Mouse (Mus musculus): ENCODE data around the gene Ptpra. TPM values are rescaled to one million over a fixed set of nuclear protein-coding genes. Genes with fewer than 3 reads are reported as not detected.
"Not testable (repeated sequence)": the region's sequence is repeated elsewhere in the genome, so short reads cannot be mapped to it uniquely, and the experiment has no call there.

Gene Ptpra
- polyA plus RNA-seq, 1 experiment from 2014 or later: 104 TPM

GRCm38 (mm10) chr2:130472908-130473510 is 22.9 kb downstream of the Ptpra start:
- no peak overlapping the region for H3K4me2 ChIP-seq (replicated peaks)
- H3K4me1 ChIP-seq: peaks cover 16% of the 10 kb centered on the region
- no peak overlapping the region for H3K9ac ChIP-seq
- no peak overlapping the region for H3K4me3 ChIP-seq
- H3K27ac ChIP-seq: no peak overlapping the region
- peaks cover 1% of the 10 kb centered on the region; the same call in 1 of the 2 replicates for H3K9me3 ChIP-seq
- 67% methylated on average over 8 of the region's 8 CpGs for WGBS
- H3K36me3 ChIP-seq: peaks cover 6% of the 10 kb centered on the region; the same call in 1 of the 2 replicates
- ATAC-seq (ENCODE audit: low FRiP score, low read depth): no peak
- H3K27me3 ChIP-seq: no peaks in the 10 kb centered on the region

- 90% methylated on average over 11 of the region's 11 CpGs for WGBS
- Histone ChIP-seq H3K27me3 (no peaks in the 10 kb centered on the region), H3K9ac (no peak overlapping the region), H3K4me1 (no peaks in the 10 kb centered on the region), H3K27ac (no peak overlapping the region), H3K36me3 (peaks cover 11% of the 10 kb centered on the region; the same call in 1 of the 2 replicates), H3K9me3 (peaks cover 20% of the 10 kb centered on the region; the same call in 1 of the 2 replicates), H3K4me3 (no peak overlapping the region), H3K4me2 (replicated peaks) (no peak overlapping the region)
- no peak for ATAC-seq (ENCODE audit: low FRiP score, low read depth)
Observed at GRCm38 (mm10) chr2:130475764-130476163, 25.7 kb downstream of the Ptpra start.

- Histone ChIP-seq H3K4me1 (no peaks in the 10 kb centered on the region), H3K9ac (no peak overlapping the region), H3K36me3 (peaks cover 11% of the 10 kb centered on the region; the same call in 1 of the 2 replicates), H3K9me3 (peaks cover 20% of the 10 kb centered on the region; the same call in 1 of the 2 replicates), H3K27ac (no peak overlapping the region), H3K4me3 (no peak overlapping the region), H3K4me2 (replicated peaks) (no peak overlapping the region), H3K27me3 (no peaks in the 10 kb centered on the region)
- 65% methylated on average over 6 of the region's 6 CpGs for WGBS
- no peak for ATAC-seq (ENCODE audit: low FRiP score, low read depth)
Observed at GRCm38 (mm10) chr2:130476666-130477297, 26.7 kb downstream of the Ptpra start.

- Histone ChIP-seq H3K4me3 (no peak overlapping the region), H3K4me1 (no peaks in the 10 kb centered on the region), H3K9me3 (peaks cover 20% of the 10 kb centered on the region; the same call in 1 of the 2 replicates), H3K4me2 (replicated peaks) (no peak overlapping the region), H3K27ac (no peak overlapping the region), H3K9ac (no peak overlapping the region), H3K27me3 (no peaks in the 10 kb centered on the region), H3K36me3 (peaks cover 11% of the 10 kb centered on the region; the same call in 1 of the 2 replicates)
- ATAC-seq (ENCODE audit: low FRiP score, low read depth): no peak
- 93% methylated on average over 4 of the region's 4 CpGs for WGBS
Observed at GRCm38 (mm10) chr2:130482177-130482576, 32.1 kb downstream of the Ptpra start.

GRCm38 (mm10) chr2:130482700-130483099 is 32.6 kb downstream of the Ptpra start:
- H3K9ac ChIP-seq: no peak overlapping the region
- peaks cover 20% of the 10 kb centered on the region; the same call in 1 of the 2 replicates for H3K9me3 ChIP-seq
- no peak for ATAC-seq (ENCODE audit: low FRiP score, low read depth)
- no peak overlapping the region for H3K27ac ChIP-seq
- no peak overlapping the region for H3K4me3 ChIP-seq
- H3K36me3 ChIP-seq: peaks cover 8% of the 10 kb centered on the region; the same call in 1 of the 2 replicates
- WGBS: 84% methylated on average over 3 of the region's 3 CpGs
- H3K27me3 ChIP-seq: no peaks in the 10 kb centered on the region
- H3K4me1 ChIP-seq: no peaks in the 10 kb centered on the region
- no peak overlapping the region for H3K4me2 ChIP-seq (replicated peaks)

GRCm38 (mm10) chr2:130484206-130484605 is 34.1 kb downstream of the Ptpra start:
- Histone ChIP-seq H3K9me3 (peaks cover 10% of the 10 kb centered on the region; the same call in 1 of the 2 replicates), H3K4me1 (no peaks in the 10 kb centered on the region), H3K9ac (no peak overlapping the region), H3K27me3 (no peaks in the 10 kb centered on the region), H3K4me3 (no peak overlapping the region), H3K36me3 (no peaks in the 10 kb centered on the region), H3K4me2 (replicated peaks) (no peak overlapping the region), H3K27ac (no peak overlapping the region)
- WGBS: 92% methylated on average over 1 of the region's 1 CpGs
- ATAC-seq (ENCODE audit: low FRiP score, low read depth): no peak

GRCm38 (mm10) chr2:130488002-130488401 is 37.9 kb downstream of the Ptpra start:
- no peak overlapping the region for H3K9ac ChIP-seq
- no peak overlapping the region for H3K4me3 ChIP-seq
- H3K4me1 ChIP-seq: peaks cover 12% of the 10 kb centered on the region
- ATAC-seq (ENCODE audit: low FRiP score, low read depth): no peak
- 81% methylated on average over 2 of the region's 2 CpGs for WGBS
- H3K27me3 ChIP-seq: no peaks in the 10 kb centered on the region
- H3K9me3 ChIP-seq: no peaks in the 10 kb centered on the region
- peaks cover 4% of the 10 kb centered on the region; the same call in 1 of the 2 replicates for H3K36me3 ChIP-seq
- no peak overlapping the region for H3K4me2 ChIP-seq (replicated peaks)
- no peak overlapping the region for H3K27ac ChIP-seq

GRCm38 (mm10) chr2:130488600-130488999 is 38.5 kb downstream of the Ptpra start:
- no peak for ATAC-seq (ENCODE audit: low FRiP score, low read depth)
- no peaks in the 10 kb centered on the region for H3K9me3 ChIP-seq
- peaks cover 12% of the 10 kb centered on the region for H3K4me1 ChIP-seq
- H3K36me3 ChIP-seq: peaks cover 4% of the 10 kb centered on the region; the same call in 1 of the 2 replicates
- 90% methylated on average over 4 of the region's 4 CpGs for WGBS
- no peaks in the 10 kb centered on the region for H3K27me3 ChIP-seq
- no peak overlapping the region for H3K9ac ChIP-seq
- H3K4me3 ChIP-seq: no peak overlapping the region
- H3K4me2 ChIP-seq (replicated peaks): no peak overlapping the region
- no peak overlapping the region for H3K27ac ChIP-seq

GRCm38 (mm10) chr2:130491162-130491561 is 41.1 kb downstream of the Ptpra start:
- no peak overlapping the region for H3K4me2 ChIP-seq (replicated peaks)
- no peak for ATAC-seq (ENCODE audit: low FRiP score, low read depth)
- no peaks in the 10 kb centered on the region for H3K9me3 ChIP-seq
- WGBS: 63% methylated on average over 4 of the region's 4 CpGs
- H3K36me3 ChIP-seq: peaks cover 4% of the 10 kb centered on the region; the same call in 1 of the 2 replicates
- H3K9ac ChIP-seq: no peak overlapping the region
- H3K4me3 ChIP-seq: no peak overlapping the region
- H3K4me1 ChIP-seq: peaks cover 12% of the 10 kb centered on the region
- peak overlapping the region; percentile 28; the same call in 1 of the 2 replicates for H3K27ac ChIP-seq
- no peaks in the 10 kb centered on the region for H3K27me3 ChIP-seq

GRCm38 (mm10) chr2:130491587-130491986 is 41.5 kb downstream of the Ptpra start:
- H3K4me1 ChIP-seq: peaks cover 12% of the 10 kb centered on the region
- H3K36me3 ChIP-seq: peaks cover 4% of the 10 kb centered on the region; the same call in 1 of the 2 replicates
- no peak overlapping the region for H3K4me2 ChIP-seq (replicated peaks)
- H3K27ac ChIP-seq: peak overlapping the region; percentile 28; the same call in 1 of the 2 replicates
- H3K9me3 ChIP-seq: no peaks in the 10 kb centered on the region
- no peak overlapping the region for H3K9ac ChIP-seq
- no peaks in the 10 kb centered on the region for H3K27me3 ChIP-seq
- WGBS: 23% methylated on average over 7 of the region's 7 CpGs
- ATAC-seq (ENCODE audit: low FRiP score, low read depth): no peak
- H3K4me3 ChIP-seq: no peak overlapping the region

GRCm38 (mm10) chr2:130495114-130495513 is 45.0 kb downstream of the Ptpra start:
- H3K27ac ChIP-seq; H3K9ac ChIP-seq; H3K36me3 ChIP-seq; H3K4me3 ChIP-seq; ATAC-seq (ENCODE audit: low FRiP score, low read depth); H3K27me3 ChIP-seq; H3K9me3 ChIP-seq; H3K4me2 ChIP-seq (replicated peaks): not testable (repeated sequence)
- 85% methylated on average over 4 of the region's 4 CpGs for WGBS
- peaks cover 12% of the 10 kb centered on the region for H3K4me1 ChIP-seq

GRCm38 (mm10) chr2:130496037-130496436 is 46.0 kb downstream of the Ptpra start:
- Histone ChIP-seq H3K27ac (no peak overlapping the region), H3K4me1 (peaks cover 12% of the 10 kb centered on the region), H3K9ac (no peak overlapping the region), H3K4me3 (no peak overlapping the region), H3K4me2 (replicated peaks) (no peak overlapping the region), H3K36me3 (peaks cover 4% of the 10 kb centered on the region; the same call in 1 of the 2 replicates), H3K9me3 (no peaks in the 10 kb centered on the region), H3K27me3 (no peaks in the 10 kb centered on the region)
- no peak for ATAC-seq (ENCODE audit: low FRiP score, low read depth)
- WGBS: 51% methylated on average over 6 of the region's 6 CpGs
